Mouse (Mus musculus): ENCODE measurements around the gene Pde10a.

Gene Pde10a

DNA sequence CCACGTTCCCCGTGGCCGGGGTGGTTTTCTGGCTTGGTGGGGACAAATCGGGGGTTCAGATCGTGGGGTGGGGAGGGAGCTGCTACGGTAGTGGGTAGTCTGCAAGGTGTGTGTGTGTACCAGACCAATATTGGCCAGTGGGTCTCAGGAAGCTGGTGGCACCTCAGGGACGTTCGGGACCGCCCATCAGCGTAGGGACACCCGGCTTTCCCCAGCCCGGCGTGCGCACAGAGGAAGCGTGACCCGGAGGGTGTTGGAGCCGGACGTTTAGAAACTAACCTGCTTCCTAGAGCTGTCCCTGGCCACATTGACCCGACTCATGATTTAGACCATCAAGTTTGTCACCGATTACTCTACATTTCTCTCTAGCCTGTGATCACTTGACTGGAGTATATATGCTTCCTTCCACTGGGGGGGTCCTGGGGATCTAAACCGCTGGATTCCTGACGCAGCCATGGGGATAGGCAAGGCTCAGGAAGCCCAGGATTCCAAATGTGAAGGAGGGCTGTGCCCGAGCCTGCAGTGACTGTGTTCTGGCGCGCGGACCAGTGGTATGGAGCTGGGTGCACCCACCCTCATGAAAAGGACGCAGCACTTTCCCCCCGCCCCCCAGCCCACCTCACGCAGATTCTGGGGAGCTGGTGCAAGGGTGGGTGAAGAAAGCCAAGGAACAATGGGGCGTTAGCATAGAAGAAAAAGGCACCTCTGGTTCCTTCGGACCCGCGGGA is 277.2 kb downstream of the Pde10a start:
- peak in 1 of 2 experiments; percentile 59 for DNase-seq

GRCm38 (mm10) chr17:8802889-8803799 is 278.0 kb downstream of the Pde10a start:
- DNase-seq: no peak

DNA sequence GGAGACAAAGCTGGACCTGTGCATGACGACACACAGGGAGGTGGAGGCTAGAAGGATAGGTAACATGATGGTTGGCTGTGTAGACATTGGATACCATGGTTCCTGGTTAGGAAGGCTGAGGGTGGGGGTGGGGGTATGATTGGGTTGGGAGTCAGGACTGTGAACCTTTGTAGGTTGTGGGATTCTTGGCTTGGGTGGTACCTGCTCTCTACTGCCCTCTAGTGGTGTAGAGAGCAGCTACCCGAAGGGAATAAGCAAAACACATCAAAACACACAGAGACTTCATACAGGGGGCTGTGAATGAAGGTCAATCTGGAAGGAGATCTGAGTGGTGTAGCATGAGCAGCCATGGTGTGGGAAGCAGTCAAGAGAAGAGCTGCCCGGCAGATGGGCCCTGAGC is 282.2 kb downstream of the Pde10a start:
- DNase-seq: peak in 1 of 2 experiments; percentile 51

GRCm38 (mm10) chr17:8809771-8810170 is 284.6 kb downstream of the Pde10a start:
- no peak for DNase-seq

- DNase-seq: no peak
These were observed 285.0 kb downstream of the Pde10a start for GRCm38 (mm10) chr17:8810201-8810600.

DNA sequence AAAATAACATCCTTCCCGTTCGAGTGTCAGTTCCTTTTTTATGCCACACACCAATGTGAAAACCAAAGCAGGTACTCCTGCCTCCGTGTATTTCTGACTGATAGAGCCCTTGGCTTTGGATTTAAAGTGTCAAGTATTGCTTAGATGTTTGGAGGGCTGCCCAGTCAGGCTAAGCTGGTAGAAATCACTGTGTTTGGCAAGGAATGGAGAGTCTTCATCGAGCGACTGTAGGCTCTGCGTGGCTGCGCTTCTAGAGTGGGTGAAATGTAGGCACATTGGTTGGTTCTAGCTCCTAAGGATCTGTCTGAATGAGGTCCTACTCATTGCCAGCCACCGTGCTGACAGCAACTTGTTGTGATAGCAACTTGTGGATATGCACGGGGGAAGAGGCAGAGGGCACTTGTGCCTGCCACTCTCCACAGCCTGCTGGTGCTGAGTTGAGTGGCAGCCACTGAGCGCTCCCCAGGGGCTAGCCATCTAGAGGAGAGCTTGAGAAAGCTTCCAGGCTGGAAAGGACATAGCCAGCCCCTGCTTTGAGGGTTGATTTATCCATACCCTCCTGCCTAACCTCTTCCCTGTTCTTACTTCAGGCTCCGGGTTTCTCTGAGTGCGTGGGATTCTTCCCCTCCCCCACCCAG is 287.2 kb downstream of the Pde10a start:
- DNase-seq: peak in 1 of 2 experiments; percentile 41

DNA sequence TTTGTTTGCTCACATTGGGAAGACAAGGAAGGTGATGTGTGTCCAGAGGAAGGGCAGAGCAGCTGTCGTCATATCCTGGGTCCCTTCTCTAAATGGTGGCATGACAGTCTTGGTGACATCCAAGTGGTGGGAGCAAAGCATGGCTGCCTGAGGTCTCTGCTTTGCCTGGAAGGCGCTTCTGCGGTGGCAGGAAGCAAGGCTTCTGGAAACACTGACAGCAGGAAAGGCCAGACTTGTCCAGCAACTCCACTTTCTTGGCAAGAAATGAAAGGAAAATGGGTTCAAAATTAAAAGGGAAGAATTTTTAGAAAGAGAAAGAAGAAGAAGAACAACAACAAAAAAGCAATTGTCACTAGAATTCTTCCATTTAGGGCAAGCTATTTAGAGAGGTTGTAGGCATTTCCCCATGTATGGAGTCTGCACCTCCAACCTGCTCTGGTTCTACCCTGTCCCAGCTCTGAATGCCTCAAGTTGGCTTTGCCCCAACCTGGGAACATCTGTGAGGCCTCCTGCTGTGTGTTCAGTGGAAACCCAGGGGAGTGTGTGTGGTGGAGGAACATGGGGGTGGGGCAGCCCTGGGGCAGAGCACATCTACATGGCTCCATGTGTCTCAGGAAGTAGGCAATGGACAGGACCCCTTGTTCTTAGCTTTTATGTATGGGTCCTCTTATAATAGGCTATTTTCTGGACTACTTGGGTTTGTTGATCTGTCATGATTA is 288.8 kb downstream of the Pde10a start:
- peak in 1 of 2 experiments; percentile 49 for DNase-seq

DNA sequence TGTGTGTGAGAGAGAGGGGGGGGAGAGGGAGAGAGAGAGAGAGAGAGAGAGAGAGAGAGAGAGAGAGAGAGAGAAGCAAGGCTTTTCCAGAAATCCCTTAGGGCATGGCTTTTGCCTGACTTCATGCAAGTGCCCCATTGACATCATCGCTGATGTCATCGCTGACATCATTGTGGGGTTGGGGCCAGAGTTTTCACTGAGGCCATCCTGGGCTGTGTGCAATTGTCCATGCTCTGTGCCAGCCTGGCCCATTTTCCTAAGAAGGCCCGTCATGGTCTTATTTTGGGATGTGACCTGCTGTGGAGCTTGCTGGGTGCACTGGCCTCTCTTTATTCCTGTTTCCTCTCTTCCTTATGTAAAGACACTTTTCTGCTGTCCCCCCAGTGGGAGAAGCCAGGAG is 290.2 kb downstream of the Pde10a start:
- DNase-seq: no peak

DNA sequence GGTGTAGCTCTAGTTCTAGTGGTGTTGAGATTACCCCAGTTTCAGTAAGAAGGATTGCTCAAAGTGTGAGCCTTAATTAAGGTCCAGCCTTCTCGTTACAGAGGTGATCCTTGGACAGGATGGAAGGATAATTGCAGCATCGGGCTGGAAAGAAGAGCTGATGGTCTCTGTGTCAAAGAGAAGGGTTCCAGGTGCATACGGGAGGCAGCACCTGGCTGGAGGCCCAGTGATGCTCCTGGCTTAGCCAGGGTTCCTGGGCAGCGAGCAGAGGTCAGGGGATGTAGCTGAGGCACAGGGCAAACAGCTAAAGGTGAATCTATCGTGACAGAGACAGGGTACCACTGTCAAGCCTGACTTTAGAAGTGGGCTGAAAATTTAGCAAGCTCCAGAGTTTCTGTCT is 290.7 kb downstream of the Pde10a start:
- no peak for DNase-seq

GRCm38 (mm10) chr17:8818675-8819074 is 293.5 kb downstream of the Pde10a start:
- no peak for DNase-seq

GRCm38 (mm10) chr17:8823548-8823947 is 298.4 kb downstream of the Pde10a start:
- DNase-seq: no peak

DNA sequence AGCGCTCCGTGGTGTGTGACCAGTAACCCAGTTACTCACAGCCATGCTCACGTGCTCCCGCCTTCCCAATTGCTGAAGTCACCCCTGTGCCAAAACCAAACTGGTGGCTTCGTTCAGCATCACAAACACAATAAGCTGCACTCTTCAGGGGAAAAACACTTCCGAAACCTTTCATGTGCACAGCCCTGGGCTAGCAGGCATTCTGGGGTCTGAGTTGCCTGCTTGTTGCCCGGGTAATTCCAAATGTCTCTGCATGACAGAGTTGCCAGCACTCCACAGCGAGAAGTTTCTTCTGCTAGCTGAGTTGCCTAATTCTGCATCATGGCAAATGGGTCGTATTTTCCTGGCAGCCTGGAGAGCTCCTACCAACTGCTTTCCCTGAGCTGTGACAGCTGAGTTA is 302.0 kb downstream of the Pde10a start:
- DNase-seq: no peak

- no peak for DNase-seq
These were observed 305.8 kb downstream of the Pde10a start for GRCm38 (mm10) chr17:8831001-8831400.

GRCm38 (mm10) chr17:8836292-8836691 is 311.1 kb downstream of the Pde10a start:
- no peak for DNase-seq

DNA sequence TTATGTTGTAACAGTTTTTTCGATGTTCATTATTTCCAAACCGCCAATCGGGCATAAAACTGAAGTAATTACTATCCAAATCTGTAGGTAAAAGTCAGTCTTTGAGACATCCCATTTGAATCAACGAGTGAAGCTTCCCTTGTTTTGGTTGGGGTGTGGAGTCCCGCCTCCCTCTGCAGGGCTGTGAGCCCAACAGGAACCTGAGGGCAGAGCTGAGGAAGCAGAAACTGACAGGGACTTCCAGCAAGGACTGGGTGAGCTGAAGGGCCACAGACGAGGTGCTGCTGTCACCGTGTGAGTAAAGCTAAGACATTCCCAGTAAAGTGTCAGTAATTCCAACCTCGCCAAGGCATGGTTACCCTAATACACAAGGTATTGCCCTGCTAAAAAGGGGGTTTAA is 313.1 kb downstream of the Pde10a start:
- DNase-seq: peak; percentile 27 to 50

DNA sequence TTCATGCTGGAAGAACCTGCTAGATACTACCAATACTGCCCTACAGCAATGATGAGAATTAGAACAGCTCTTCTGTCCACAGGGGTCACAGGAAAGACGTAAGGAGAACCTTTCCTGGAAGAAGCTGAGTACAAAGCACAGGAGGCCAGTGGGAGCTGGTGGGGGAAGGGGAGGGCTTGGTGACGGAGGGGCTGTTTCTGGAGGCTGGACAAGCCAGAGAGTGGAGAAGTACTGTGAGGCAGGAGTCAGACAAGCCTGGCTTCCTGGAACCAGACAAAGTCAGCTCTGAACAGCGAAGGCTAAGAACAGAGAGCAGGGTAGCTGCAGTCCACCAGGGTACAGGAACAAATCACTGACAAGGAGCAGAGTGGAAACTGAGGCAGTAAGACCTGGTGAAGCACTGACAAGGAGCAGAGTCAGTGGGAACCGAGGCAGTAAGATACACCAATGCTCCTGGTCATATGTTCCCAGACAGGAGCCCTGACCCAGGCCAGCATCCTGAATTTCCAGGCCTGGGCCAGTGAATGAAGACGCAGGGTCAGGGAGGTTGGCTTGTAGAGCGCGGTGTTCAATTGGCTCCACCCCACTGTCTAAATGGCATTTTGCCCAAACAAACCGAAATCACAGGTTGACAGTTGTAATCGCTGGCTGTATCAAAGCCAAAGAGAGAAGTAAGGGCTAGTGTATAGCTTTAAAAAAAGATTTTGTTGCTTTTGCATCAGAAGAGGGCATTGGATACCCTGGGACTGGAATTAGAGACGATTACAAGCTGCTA is 314.3 kb downstream of the Pde10a start:
- DNase-seq: peak; percentile 17 to 30

DNA sequence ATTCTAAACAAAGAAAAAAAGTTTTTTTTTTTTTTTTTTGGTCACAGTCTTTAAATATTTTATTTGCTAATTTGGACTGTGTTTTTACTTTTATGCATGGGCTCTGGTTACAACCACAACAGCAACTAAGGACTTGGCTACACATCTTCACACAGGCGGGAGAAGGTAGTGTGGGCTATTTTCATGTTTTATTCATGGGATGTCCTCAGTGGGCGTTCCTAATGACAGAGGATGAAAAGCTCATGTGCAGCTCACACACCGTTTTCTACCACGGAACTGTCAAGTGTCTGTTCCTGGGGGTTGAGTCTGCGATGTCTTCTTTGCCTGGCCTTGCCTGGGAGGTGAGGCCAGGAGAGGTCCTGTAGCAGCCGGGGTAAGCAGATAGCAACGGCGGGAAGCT is 315.9 kb downstream of the Pde10a start:
- no peak for DNase-seq

GRCm38 (mm10) chr17:8841897-8842540 is 316.8 kb downstream of the Pde10a start:
- peak in 1 of 2 experiments; percentile 18 for DNase-seq

DNA sequence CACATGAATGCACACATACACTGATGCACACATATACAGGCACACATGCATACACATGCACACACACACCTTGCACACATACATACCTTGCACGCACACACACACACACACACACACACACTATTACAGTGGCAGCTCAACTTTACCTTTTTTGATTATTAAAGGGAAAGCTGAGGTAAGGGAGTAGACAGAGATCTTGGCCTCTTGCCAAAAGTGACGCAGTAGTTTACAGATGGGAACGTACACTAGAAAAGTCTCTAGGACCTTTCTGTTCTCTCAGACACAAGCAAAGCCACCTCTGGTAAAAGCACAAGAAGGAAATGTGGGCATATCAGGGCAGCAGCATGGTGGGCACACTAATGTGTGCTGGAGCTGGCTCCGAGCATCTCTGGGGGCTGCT is 317.5 kb downstream of the Pde10a start:
- no peak for DNase-seq

- peak in 1 of 2 experiments; percentile 15 for DNase-seq
These were observed 318.8 kb downstream of the Pde10a start for GRCm38 (mm10) chr17:8843941-8844340.

DNA sequence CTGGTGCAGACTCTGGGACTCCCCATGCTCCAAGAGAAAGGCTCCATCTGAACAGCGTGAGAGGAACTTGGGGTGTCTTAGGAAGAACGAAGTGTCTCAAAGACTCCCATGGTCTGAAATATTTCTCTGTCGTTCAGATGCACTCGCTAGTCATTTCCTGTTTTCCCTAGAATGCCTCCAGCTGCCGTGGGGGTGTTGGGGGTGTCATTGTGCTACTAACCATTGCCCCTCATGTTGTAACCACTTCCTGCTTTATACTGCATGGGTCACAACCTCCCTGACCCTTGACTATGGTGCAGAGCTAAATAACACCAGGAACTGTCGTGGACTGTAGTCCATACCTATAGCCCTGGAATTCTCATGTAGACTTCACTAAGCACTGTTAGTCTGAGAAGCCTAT is 321.3 kb downstream of the Pde10a start:
- DNase-seq: peak; percentile 25 to 47
